Mouse (Mus musculus): Measurements from ENCODE around the gene Gm3252. TPM values are rescaled to one million over a fixed set of nuclear protein-coding genes. Genes with fewer than 3 reads are reported as not detected.
"Not testable (repeated sequence)": the region's sequence is repeated elsewhere in the genome, so short reads cannot be mapped to it uniquely, and the experiment has no call there.

Gm3252 gene
- 0.19 TPM in 1 of 2 replicates, not detected in the other for total RNA-seq (2021)
- long read RNA-seq, experiment 1 = 0 reads
- long read RNA-seq, experiment 2 = 0 reads

GRCm38 (mm10) chr14:4726038-4726880 lies at the start of gene Gm3252:
Gene Gm3252, plus strand, starts transcription at chr14:4726775.
- not testable (repeated sequence) for DNase-seq

- DNase-seq = not testable (repeated sequence)
Measured at GRCm38 (mm10) chr14:4708938-4709337, 17.6 kb upstream of the Gm3252 start, which contains the start of gene Gm7876. Gene Gm7876, plus strand, starts transcription at chr14:4709238.

- not testable (repeated sequence) for DNase-seq
Measured at GRCm38 (mm10) chr14:4776037-4776436, 49.5 kb downstream of the Gm3252 start, which contains the start of gene Gm9602. Gene Gm9602, plus strand, starts transcription at chr14:4776337.

Other genes starting within 250 kb of the Gm3252 start
- not detected in 2 replicates for gene Gm3182, start 245.0 kb upstream of the Gm3252 start, total RNA-seq (2021)
- not detected in 2 replicates for gene Gm3047, start 171.4 kb upstream of the Gm3252 start, total RNA-seq (2021)
- gene Gm8159, start 94.4 kb upstream of the Gm3252 start, total RNA-seq (2021) = not detected in 2 replicates
- gene Gm3239, start 62.6 kb upstream of the Gm3252 start, total RNA-seq (2021) = not detected in 2 replicates
- not detected in 2 replicates for gene Gm7876, start 17.5 kb upstream of the Gm3252 start, total RNA-seq (2021)
- not detected in 2 replicates for gene Gm9602, start 49.6 kb downstream of the Gm3252 start, total RNA-seq (2021)
- gene Gm3269, start 111.3 kb downstream of the Gm3252 start, total RNA-seq (2021) = not detected in 2 replicates
- gene Gm3264, start 128.8 kb downstream of the Gm3252 start, total RNA-seq (2021) = 3.9 and 5.0 TPM in 2 replicates
- gene Gm3278, start 165.6 kb downstream of the Gm3252 start, total RNA-seq (2021) = not detected in 2 replicates